Comparison of ENCODE assay signal across 16 mouse cellular contexts in the genomic region with DNA sequence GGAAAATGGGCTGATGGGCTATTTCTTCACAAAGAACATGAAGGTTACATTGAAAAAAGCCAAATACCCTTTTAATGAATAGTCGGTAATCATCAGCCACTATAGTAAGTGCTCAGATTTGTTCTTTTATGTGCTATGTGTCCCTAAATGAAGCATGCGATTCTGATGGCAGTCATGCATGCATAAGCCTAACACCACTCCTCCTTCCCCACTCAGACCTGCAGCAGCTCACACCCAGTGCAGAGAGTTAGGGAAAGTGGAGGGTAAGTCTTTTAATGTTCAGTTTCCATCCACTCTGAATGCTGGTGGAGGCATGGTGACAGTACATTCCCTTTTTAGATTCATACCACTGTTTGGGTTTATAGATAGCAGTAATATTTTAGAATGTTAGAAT. TPM values are rescaled to one million over a fixed set of nuclear protein-coding genes. Genes with fewer than 3 reads are reported as not detected.
"Had no signal": no experiment of that assay in that cellular context is flagged by ENCODE, and none has a peak within 500 bp of the region (broad histone marks: within the 10 kb centered on the region; RNA-seq: fewer than 3 reads in every experiment).

No protein-coding gene starts in this region.

- H3K9ac ChIP-seq: limb, embryonic 15.5 days; liver, embryonic 12.5 days; lung, embryonic 14.5 days; stomach, embryonic 15.5 days had no signal

- H3K4me3 ChIP-seq: left cerebral cortex, adult 2 months; limb, embryonic 15.5 days; liver, embryonic 12.5 days; midbrain, embryonic 10.5 days; stomach, embryonic 15.5 days had no signal

- H3K9me3 ChIP-seq: limb, embryonic 15.5 days; liver, embryonic 12.5 days; midbrain, embryonic 10.5 days; stomach, embryonic 15.5 days had no signal

- H3K4me2 ChIP-seq: limb, embryonic 15.5 days; liver, embryonic 12.5 days; lung, embryonic 14.5 days; stomach, embryonic 15.5 days had no signal

- H3K27ac ChIP-seq: left cerebral cortex, adult 2 months; limb, embryonic 15.5 days; liver, embryonic 12.5 days; stomach, embryonic 15.5 days had no signal

- ATAC-seq: liver, embryonic 12.5 days; midbrain, embryonic 16.5 days had no signal

- H3K4me1 ChIP-seq: limb, embryonic 15.5 days; liver, embryonic 12.5 days; stomach, embryonic 15.5 days had no signal

- H3K36me3 ChIP-seq: limb, embryonic 15.5 days; liver, embryonic 12.5 days; midbrain, embryonic 10.5 days; stomach, embryonic 15.5 days had no signal

- H3K27me3 ChIP-seq: limb, embryonic 15.5 days; liver, embryonic 12.5 days; stomach, embryonic 15.5 days had no signal

- DNase-seq: kidney, adult 18-20 months; kidney, postnatal 10 days; kidney, postnatal 4 days; lung, embryonic 14.5 days; lung, postnatal 10 days; lung, postnatal 4 days; thymus, adult 2 months; thymus, postnatal 25 days had no signal

RNA-seq across cellular contexts. Expression of gene Nxph1, which starts 47.5 kb away (rescaled TPM):
- total RNA-seq: megakaryocyte, adult 5-6 weeks had no signal
- polyA plus RNA-seq: liver, embryonic 12.5 days; liver, embryonic 16.5 days; lung, embryonic 14.5 days had no signal
